Mouse (Mus musculus) forebrain, embryonic 14.5 days (tissue): Measurements from ENCODE around the gene Cd3eap. TPM values are rescaled to one million over a fixed set of nuclear protein-coding genes. Genes with fewer than 3 reads are reported as not detected.

ENCODE experiments used
- ATAC-seq: fragments of 200-750 bp; cut with Nextera tagmentation; 2 replicates; pipeline ENCODE4 v1.8.0; 2017; ENCODE audit warnings: mild to moderate bottlenecking, moderate library complexity
- DNase-seq: peaks from one replicate; pipeline ENCODE4 v3.0.0-alpha.2; 2015; ENCODE audit warnings: low spot score
- H3K27ac ChIP-seq: fragments of 300-500 bp; sonication (generic); 2 replicates; pipeline ENCODE4 v1.5.1; 2014; ENCODE audit warnings: low read depth, mild to moderate bottlenecking, control low read depth, low read length, moderate library complexity
- H3K27me3 ChIP-seq: fragments of 300-500 bp; sonication (generic); replicated peaks from 2 replicates; pipeline ENCODE4 v1.6.1; 2014; ENCODE audit warnings: low read length, control low read depth, mixed read lengths; ENCODE audit not compliant: control insufficient read depth, insufficient read depth
- H3K36me3 ChIP-seq: fragments of 300-500 bp; sonication (generic); 2 replicates; pipeline ENCODE4 v1.6.1; 2014; ENCODE audit warnings: low read length, control low read depth; ENCODE audit not compliant: control insufficient read depth, insufficient read depth
- H3K4me1 ChIP-seq: fragments of 300-500 bp; sonication (generic); 2 replicates; pipeline ENCODE4 v1.6.1; 2014; ENCODE audit warnings: antibody characterized with exemption, low read length, control low read depth; ENCODE audit not compliant: control insufficient read depth, insufficient read depth
- H3K4me2 ChIP-seq: fragments of 300-500 bp; sonication (generic); 2 replicates; pipeline ENCODE4 v1.6.1; 2014; ENCODE audit warnings: mild to moderate bottlenecking, control low read depth, low read length
- H3K4me3 ChIP-seq: fragments of 300-500 bp; sonication (generic); 2 replicates; pipeline ENCODE4 v1.5.1; 2014; ENCODE audit warnings: low read depth, low read length, control low read depth
- H3K9ac ChIP-seq: fragments of 300-500 bp; sonication (generic); 2 replicates; pipeline ENCODE4 v1.6.1; 2014; ENCODE audit warnings: mild to moderate bottlenecking, low read length, control low read depth, moderate library complexity
- H3K9me3 ChIP-seq: fragments of 300-500 bp; sonication (generic); replicated peaks from 2 replicates; pipeline ENCODE4 v1.6.1; 2016; ENCODE audit warnings: low read length, control low read depth, mixed read lengths; ENCODE audit not compliant: control insufficient read depth
- WGBS: fragments of 180-500 bp; shearing (Covaris S2); extraction: QIAGEN DNeasy Blood & Tissue Kit; methylation state at CpG from one replicate; pipeline ENCODE4 v1.1.7; 2014; 5-methylcytosine and 5-hydroxymethylcytosine counted together
- polyA plus RNA-seq: library from polyadenylated mRNA; unstranded; fragments of >200 nt; fragmentation: Nextera tagmentation; extraction: Ambion mirVana; gene quantifications from 2 replicates; pipeline ENCODE4 v1.2.1, GENCODE M21; 2014

Gene Cd3eap
- polyA plus RNA-seq, 1 experiment from 2014 or later, result 18.4 TPM

DNA sequence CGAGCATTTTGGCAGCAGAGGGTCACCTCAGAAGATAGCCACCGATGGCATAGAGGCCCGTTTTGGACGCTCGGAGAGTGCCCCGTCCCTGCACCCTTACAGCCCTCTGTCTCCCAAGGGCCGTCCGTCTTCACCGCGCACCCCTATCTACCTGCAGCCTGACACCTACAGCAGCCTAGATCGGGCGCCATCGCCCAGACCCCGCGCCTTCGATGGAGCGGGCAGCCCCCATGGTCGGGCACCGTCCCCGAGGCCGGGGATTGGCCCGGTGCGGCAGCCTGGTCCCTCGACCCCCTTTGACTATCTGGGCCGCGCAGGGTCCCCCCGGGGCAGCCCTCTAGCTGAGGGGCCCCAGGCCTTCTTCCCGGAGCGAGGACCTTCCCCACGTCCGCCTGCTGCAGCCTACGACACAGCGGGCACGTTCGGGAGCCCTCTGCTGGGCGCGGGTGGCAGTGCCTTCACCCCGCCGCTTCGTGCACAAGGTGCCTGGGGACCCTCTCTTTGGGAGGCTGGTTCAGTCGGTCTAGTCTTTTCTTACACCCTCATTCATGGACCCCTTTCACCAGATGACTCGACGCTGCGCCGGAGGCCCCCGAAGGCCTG, 10.6 kb upstream of the Cd3eap start:
- H3K27me3 ChIP-seq, result no peaks in the 10 kb centered on the region
- no peaks in the 10 kb centered on the region for H3K4me1 ChIP-seq
- no peak overlapping the region for H3K27ac ChIP-seq
- H3K4me3 ChIP-seq, result peak overlapping the region; percentile 35
- ATAC-seq (peak; percentile 91), DNase-seq (peak; percentile 75)
- peak overlapping the region; percentile 67 for H3K4me2 ChIP-seq
- no peaks in the 10 kb centered on the region for H3K36me3 ChIP-seq
- WGBS, result 14% methylated on average over 46 of the region's 46 CpGs
- no peaks in the 10 kb centered on the region for H3K9me3 ChIP-seq
- peak overlapping the region; percentile 61 for H3K9ac ChIP-seq

DNA sequence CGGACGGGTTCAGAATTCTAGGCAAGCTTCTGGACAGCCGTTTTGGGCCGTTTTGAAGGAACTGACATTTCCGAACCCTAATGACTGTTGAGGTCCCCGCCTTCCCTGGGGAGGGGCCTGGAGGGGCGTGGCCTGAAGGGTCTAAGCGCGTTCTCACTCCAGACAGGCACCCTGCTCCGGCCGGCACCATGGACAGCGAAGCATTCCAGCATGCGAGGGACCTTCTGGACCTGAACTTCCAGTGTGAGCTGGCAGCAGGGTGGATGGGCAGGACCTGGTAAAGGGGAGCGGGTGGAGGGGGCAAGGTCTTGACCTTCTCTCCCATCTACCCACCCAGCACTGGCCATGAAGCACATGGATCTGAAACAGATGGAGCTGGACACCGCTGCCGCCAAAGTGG, 9.1 kb upstream of the Cd3eap start:
- 24% methylated on average over 16 of the region's 16 CpGs for WGBS
- H3K9ac ChIP-seq, result no peak overlapping the region
- H3K36me3 ChIP-seq, result no peaks in the 10 kb centered on the region
- ATAC-seq (no peak), DNase-seq (no peak)
- H3K27ac ChIP-seq, result no peak overlapping the region
- no peaks in the 10 kb centered on the region for H3K9me3 ChIP-seq
- H3K4me3 ChIP-seq, result no peak overlapping the region
- H3K27me3 ChIP-seq, result no peaks in the 10 kb centered on the region
- H3K4me2 ChIP-seq, result no peak overlapping the region
- H3K4me1 ChIP-seq, result no peaks in the 10 kb centered on the region

DNA sequence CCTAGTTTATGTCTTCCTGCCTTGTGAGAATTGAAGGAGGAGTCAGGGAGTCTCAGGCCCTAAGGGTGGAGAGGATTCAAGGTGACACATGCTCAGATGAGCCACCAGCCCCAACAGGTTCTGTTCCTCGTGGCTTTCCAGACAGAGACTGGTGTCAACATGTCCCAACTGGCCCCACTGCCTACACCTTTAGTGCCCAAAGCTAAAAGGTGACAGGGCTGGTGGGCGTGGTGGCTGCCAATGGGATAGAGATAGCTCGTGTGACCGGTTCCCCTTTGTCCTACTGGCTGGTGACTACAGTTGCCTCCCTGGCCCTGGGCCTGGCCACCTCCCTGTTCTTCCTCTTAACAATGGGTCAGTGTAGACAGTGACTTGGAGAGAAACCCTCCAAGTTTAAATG, 6.1 kb upstream of the Cd3eap start:
- DNase-seq, result no peak
- H3K36me3 ChIP-seq, result no peaks in the 10 kb centered on the region
- H3K9ac ChIP-seq, result no peak overlapping the region
- H3K27ac ChIP-seq, result no peak overlapping the region
- H3K4me1 ChIP-seq, result peaks cover 6% of the 10 kb centered on the region; the same call in 1 of the 2 replicates
- no peaks in the 10 kb centered on the region for H3K27me3 ChIP-seq
- H3K9me3 ChIP-seq, result no peaks in the 10 kb centered on the region
- no peak overlapping the region for H3K4me2 ChIP-seq
- no peak for ATAC-seq
- no peak overlapping the region for H3K4me3 ChIP-seq
- 83% methylated on average over 4 of the region's 4 CpGs for WGBS

DNA sequence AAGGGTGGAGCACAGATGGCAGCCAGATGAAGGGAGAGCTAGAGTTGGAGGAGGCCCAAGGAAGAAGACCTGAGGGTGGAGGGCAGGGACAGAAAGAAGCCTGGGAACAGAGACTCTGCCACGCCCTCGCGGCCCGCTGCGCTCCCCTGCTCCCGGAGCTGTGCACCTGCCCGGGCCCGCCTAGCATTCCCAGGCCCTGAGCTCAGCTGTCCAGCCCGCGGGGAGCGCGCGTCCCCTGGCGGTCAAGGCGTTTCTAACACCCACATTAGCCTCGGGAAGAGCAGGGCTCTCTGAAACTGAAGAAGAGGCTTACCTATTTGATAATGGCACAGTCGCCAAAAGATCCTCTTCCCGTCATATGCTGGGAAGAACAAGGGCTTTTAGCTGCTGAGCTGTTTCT, 4.6 kb upstream of the Cd3eap start:
- WGBS, result 2% methylated on average over 18 of the region's 18 CpGs
- ATAC-seq (no peak), DNase-seq (peak; percentile 40)
- Histone ChIP-seq H3K27me3 (no peaks in the 10 kb centered on the region), H3K4me3 (no peak overlapping the region), H3K9me3 (no peaks in the 10 kb centered on the region), H3K27ac (no peak overlapping the region), H3K4me2 (no peak overlapping the region), H3K4me1 (peaks cover 7% of the 10 kb centered on the region; the same call in 1 of the 2 replicates), H3K36me3 (no peaks in the 10 kb centered on the region), H3K9ac (no peak overlapping the region)

DNA sequence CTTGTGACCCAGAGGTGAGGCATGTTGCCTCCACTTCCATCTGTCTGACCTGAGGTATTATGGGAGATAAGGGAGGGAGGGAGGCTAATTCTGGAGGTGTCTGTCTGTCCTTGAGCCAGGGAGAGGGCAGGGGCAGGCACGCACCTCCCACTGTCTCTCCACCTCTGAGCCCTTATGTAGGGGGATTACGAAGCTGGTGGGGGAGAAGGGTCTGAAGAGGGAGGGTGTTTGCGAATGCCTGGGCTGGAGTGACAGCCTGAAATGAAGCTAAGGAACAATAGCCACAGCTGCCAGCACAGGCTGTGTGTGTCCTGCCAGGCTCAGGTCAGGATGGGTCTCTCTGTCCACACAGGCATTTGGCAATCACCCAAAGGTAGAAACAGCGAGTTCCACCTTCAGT, 3.0 kb upstream of the Cd3eap start:
- Histone ChIP-seq H3K9ac (no peak overlapping the region), H3K4me2 (no peak overlapping the region)
- DNase-seq, result no peak

DNA sequence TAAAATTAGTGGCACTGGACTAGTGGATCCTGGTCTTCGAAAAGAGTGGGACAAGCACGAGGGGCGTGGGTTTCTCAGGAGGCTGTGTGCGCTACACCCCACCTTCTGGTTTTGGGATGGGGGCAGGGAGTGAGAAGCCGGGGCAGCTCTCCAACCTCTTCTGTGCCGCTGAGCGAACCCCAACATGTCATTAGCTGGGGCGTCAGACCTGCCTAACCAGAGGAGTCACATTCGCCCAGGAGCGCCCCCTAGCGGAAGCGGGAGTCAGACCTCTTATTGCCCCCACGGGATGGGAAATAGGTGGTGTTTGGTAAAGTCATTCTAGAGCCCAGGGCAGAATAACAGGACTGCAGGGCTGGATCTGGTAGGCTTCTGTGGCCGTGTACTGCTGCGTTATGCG, 2.4 kb upstream of the Cd3eap start:
- 14% methylated on average over 16 of the region's 16 CpGs for WGBS
- ATAC-seq (no peak), DNase-seq (peak; percentile 49)
- no peaks in the 10 kb centered on the region for H3K9me3 ChIP-seq
- H3K9ac ChIP-seq, result peak overlapping the region; percentile 40; the same call in 1 of the 2 replicates
- peak overlapping the region; percentile 99 for H3K4me2 ChIP-seq
- peak overlapping the region; percentile 55; the same call in 1 of the 2 replicates for H3K4me3 ChIP-seq
- no peaks in the 10 kb centered on the region for H3K27me3 ChIP-seq
- H3K27ac ChIP-seq, result no peak overlapping the region
- H3K4me1 ChIP-seq, result peaks cover 9% of the 10 kb centered on the region; the same call in 1 of the 2 replicates
- H3K36me3 ChIP-seq, result peaks cover 4% of the 10 kb centered on the region; the same call in 1 of the 2 replicates

More for the DNA sequence above, 3.0 kb upstream of the Cd3eap start:
- no peak overlapping the region for H3K4me3 ChIP-seq
- H3K27ac ChIP-seq, result no peak overlapping the region
- H3K4me1 ChIP-seq, result peaks cover 9% of the 10 kb centered on the region; the same call in 1 of the 2 replicates
- no peak for ATAC-seq
- peaks cover 3% of the 10 kb centered on the region; the same call in 1 of the 2 replicates for H3K36me3 ChIP-seq
- H3K9me3 ChIP-seq, result no peaks in the 10 kb centered on the region
- H3K27me3 ChIP-seq, result no peaks in the 10 kb centered on the region
- WGBS, result 19% methylated on average over 4 of the region's 4 CpGs

DNA sequence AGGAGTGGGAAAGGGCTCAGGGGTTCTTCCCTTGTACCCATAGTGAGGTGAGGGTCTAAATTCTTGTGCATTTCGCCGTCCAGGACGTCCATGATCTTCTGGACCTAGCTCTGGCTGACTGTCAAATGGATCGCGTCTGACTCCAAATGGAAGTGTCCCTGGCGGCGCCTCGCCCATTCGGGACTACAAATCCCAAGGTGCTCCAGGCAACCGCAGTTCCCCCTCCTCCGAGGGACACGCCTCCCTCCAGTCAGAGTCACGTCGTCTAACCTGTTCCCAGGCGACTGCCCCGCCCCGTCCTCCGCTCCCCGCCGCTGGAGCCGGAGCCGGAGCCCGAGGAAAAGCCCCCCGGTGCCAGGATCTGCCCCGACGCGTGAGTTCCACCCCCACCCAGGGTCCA, 1.7 kb upstream of the Cd3eap start:
- peak overlapping the region; percentile 55 for H3K4me3 ChIP-seq
- H3K4me1 ChIP-seq, result peaks cover 9% of the 10 kb centered on the region; the same call in 1 of the 2 replicates
- no peaks in the 10 kb centered on the region for H3K27me3 ChIP-seq
- no peak overlapping the region for H3K27ac ChIP-seq
- under 1% methylated on average over 27 of the region's 27 CpGs for WGBS
- ATAC-seq, result peak; percentile 74
- peak; percentile 95 for DNase-seq
- peak overlapping the region; percentile 40; the same call in 1 of the 2 replicates for H3K9ac ChIP-seq
- H3K4me2 ChIP-seq, result peak overlapping the region; percentile 99
- H3K9me3 ChIP-seq, result no peaks in the 10 kb centered on the region
- H3K36me3 ChIP-seq, result peaks cover 11% of the 10 kb centered on the region

DNA sequence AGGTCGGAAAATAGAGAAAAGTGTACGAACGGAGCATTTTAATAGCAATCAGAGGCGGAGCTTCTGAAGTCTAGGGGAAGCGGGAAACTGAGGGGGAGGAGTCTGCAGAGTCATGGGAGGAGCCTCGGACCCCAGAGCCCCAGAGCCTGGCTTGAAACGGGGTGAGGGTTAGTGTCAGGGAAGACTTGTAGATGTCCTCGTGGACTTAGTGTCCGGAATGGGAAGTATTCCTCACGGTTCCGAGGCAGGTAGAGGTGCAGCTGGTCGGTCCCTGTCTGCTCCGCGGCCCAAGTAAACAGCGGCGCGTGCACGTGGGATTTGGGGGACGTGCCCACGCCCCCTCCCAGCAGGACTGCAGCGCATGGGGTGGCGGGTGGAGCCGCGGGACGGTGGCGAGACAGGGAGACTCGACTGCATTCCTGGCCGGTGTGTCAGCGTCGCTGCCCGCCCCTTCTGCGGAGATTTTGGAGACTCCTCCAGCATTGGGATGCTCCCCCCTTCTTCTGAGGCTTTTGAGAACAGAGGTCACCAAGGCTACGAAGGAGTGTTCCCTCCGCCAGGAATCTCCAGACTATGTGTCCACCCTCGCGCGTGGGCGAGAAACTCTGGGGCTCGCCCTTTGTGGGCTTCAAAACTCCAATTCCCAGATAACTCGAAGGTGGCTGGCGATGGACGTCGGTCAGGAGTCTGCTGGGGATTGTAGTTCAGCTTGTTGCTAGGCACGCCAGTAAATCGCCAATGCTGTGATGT, 784 bp upstream of the Cd3eap start:
- Histone ChIP-seq H3K9ac (peak overlapping the region; percentile 67), H3K9me3 (no peaks in the 10 kb centered on the region), H3K27ac (no peak overlapping the region; the same call in 1 of the 2 replicates), H3K27me3 (no peaks in the 10 kb centered on the region), H3K4me2 (peak overlapping the region; percentile 99), H3K4me3 (peak overlapping the region; percentile 55), H3K36me3 (peaks cover 16% of the 10 kb centered on the region), H3K4me1 (peaks cover 9% of the 10 kb centered on the region; the same call in 1 of the 2 replicates)
- WGBS, result under 1% methylated on average over 45 of the region's 45 CpGs
- ATAC-seq (peak; percentile 74), DNase-seq (peak; percentile 71)

DNA sequence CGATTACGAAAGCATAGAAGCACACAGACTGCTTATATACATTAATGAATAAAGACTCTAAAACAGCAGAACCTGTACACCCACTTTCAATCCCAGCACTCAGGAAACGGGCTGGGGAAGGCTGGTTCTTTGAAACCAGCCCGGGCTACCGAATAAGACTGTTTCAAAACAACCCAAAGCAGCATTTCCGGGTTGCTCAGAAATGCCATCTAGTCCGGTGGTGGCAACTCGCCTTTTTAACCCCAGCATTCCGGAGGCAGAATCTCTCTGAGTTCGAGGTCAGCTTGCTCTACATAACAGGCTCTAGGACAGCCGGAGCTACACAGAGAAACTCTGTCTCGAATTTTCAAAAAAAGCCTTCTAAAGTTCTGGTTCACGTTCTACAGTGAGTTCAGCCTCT, 649 bp downstream of the Cd3eap start:
- ATAC-seq (no peak), DNase-seq (no peak)
- WGBS, result 20% methylated on average over 13 of the region's 13 CpGs
- H3K9ac ChIP-seq, result peak overlapping the region; percentile 67
- H3K27ac ChIP-seq, result no peak overlapping the region
- H3K36me3 ChIP-seq, result peaks cover 25% of the 10 kb centered on the region
- H3K9me3 ChIP-seq, result no peaks in the 10 kb centered on the region
- H3K27me3 ChIP-seq, result no peaks in the 10 kb centered on the region
- H3K4me2 ChIP-seq, result peak overlapping the region; percentile 99
- peak overlapping the region; percentile 55 for H3K4me3 ChIP-seq
- H3K4me1 ChIP-seq, result peaks cover 9% of the 10 kb centered on the region; the same call in 1 of the 2 replicates
